Mouse (Mus musculus): ENCODE data around the gene Fam120a.

The Fam120a gene

GRCm38 (mm10) chr13:48967956-48968749, at the start of gene Fam120a:
Gene Fam120a (minus strand): TSS chr13:48968017.
- peak; percentile 45 to 67 for DNase-seq (ENCODE audit: low read depth in 1 of 2, low spot score in 2 of 2)

- no peak for DNase-seq (ENCODE audit: low read depth in 1 of 2, low spot score in 2 of 2)
Observed at GRCm38 (mm10) chr13:49017375-49017774, 49.6 kb upstream of the Fam120a start.

- DNase-seq (ENCODE audit: low read depth in 1 of 2, low spot score in 2 of 2) = no peak
Observed at GRCm38 (mm10) chr13:49016311-49016761, 48.5 kb upstream of the Fam120a start.

GRCm38 (mm10) chr13:49015366-49016306, 47.8 kb upstream of the Fam120a start:
- DNase-seq (ENCODE audit: low read depth in 1 of 2, low spot score in 2 of 2) = no peak

- no peak for DNase-seq (ENCODE audit: low read depth in 1 of 2, low spot score in 2 of 2)
Observed at GRCm38 (mm10) chr13:49013206-49013794, 45.5 kb upstream of the Fam120a start.

- no peak for DNase-seq (ENCODE audit: low read depth in 1 of 2, low spot score in 2 of 2)
Observed at GRCm38 (mm10) chr13:49001691-49002090, 33.9 kb upstream of the Fam120a start.

GRCm38 (mm10) chr13:48998591-48998990, 30.8 kb upstream of the Fam120a start:
- DNase-seq (ENCODE audit: low read depth in 1 of 2, low spot score in 2 of 2) = peak in 1 of 2 experiments; percentile 12

GRCm38 (mm10) chr13:48996731-48997130, 28.9 kb upstream of the Fam120a start:
- no peak for DNase-seq (ENCODE audit: low read depth in 1 of 2, low spot score in 2 of 2)

GRCm38 (mm10) chr13:48994903-48995302, 27.1 kb upstream of the Fam120a start:
- DNase-seq (ENCODE audit: low read depth in 1 of 2, low spot score in 2 of 2) = no peak

GRCm38 (mm10) chr13:48992914-48993313, 25.1 kb upstream of the Fam120a start:
- DNase-seq (ENCODE audit: low read depth in 1 of 2, low spot score in 2 of 2) = no peak

- DNase-seq (ENCODE audit: low read depth in 1 of 2, low spot score in 2 of 2) = no peak
Observed at GRCm38 (mm10) chr13:48990138-48990537, 22.3 kb upstream of the Fam120a start.

GRCm38 (mm10) chr13:48982482-48983098, 14.8 kb upstream of the Fam120a start:
- no peak for DNase-seq (ENCODE audit: low read depth in 1 of 2, low spot score in 2 of 2)

- no peak for DNase-seq (ENCODE audit: low read depth in 1 of 2, low spot score in 2 of 2)
Observed at GRCm38 (mm10) chr13:48979069-48979468, 11.3 kb upstream of the Fam120a start.

GRCm38 (mm10) chr13:48977858-48978257, 10.0 kb upstream of the Fam120a start:
- no peak for DNase-seq (ENCODE audit: low read depth in 1 of 2, low spot score in 2 of 2)

- no peak for DNase-seq (ENCODE audit: low read depth in 1 of 2, low spot score in 2 of 2)
Observed at GRCm38 (mm10) chr13:48974699-48975098, 6.9 kb upstream of the Fam120a start.

GRCm38 (mm10) chr13:48974266-48974665, 6.4 kb upstream of the Fam120a start:
- no peak for DNase-seq (ENCODE audit: low read depth in 1 of 2, low spot score in 2 of 2)

GRCm38 (mm10) chr13:48973231-48973630, 5.4 kb upstream of the Fam120a start:
- no peak for DNase-seq (ENCODE audit: low read depth in 1 of 2, low spot score in 2 of 2)

GRCm38 (mm10) chr13:48971033-48971432, 3.2 kb upstream of the Fam120a start:
- DNase-seq (ENCODE audit: low read depth in 1 of 2, low spot score in 2 of 2) = no peak

GRCm38 (mm10) chr13:48970566-48970965, 2.7 kb upstream of the Fam120a start:
- no peak for DNase-seq (ENCODE audit: low read depth in 1 of 2, low spot score in 2 of 2)

- DNase-seq (ENCODE audit: low read depth in 1 of 2, low spot score in 2 of 2) = no peak
Observed at GRCm38 (mm10) chr13:48968750-48969088, 902 bp upstream of the Fam120a start.
